ENCODE assay signal across 10 mouse cellular contexts in genomic region chr19:18716374-18716773, GRCm38 (mm10). TPM values are rescaled to one million over a fixed set of nuclear protein-coding genes. Genes with fewer than 3 reads are reported as not detected.
A peak's percentile ranks its signal among the peaks of the same experiment; 100 is the strongest.
DNase-seq lines count a peak whose midpoint lies in the region; ATAC-seq and TF ChIP-seq lines count a peak whose summit lies in the region.
"Had no signal": no experiment of that assay in that cellular context is flagged by ENCODE, and none has a peak within 500 bp of the region (broad histone marks: within the 10 kb centered on the region; RNA-seq: fewer than 3 reads in every experiment).

No protein-coding gene starts in this region.

- no peak overlapping the region for H3K27ac ChIP-seq in intestine, embryonic 14.5 days (ENCODE audit: low read depth)
- H3K27ac ChIP-seq in intestine, embryonic 16.5 days (ENCODE audit: low read length) = no peak overlapping the region
- H3K27ac ChIP-seq in midbrain, postnatal 0 days (ENCODE audit: low read depth, low read length) = no peak overlapping the region
- no peak overlapping the region for H3K27ac ChIP-seq in thymus, adult 2 months (ENCODE audit: control insufficient read depth, insufficient read depth, low read length)
- H3K27ac ChIP-seq: embryonic facial prominence, embryonic 12.5 days; neural tube, embryonic 12.5 days had no signal

- POLR2A ChIA-PET in Patski (lab: Charles Lee) = no interaction called here

- no peaks in the 10 kb centered on the region for H3K27me3 ChIP-seq in intestine, embryonic 14.5 days (replicated peaks; ENCODE audit: control insufficient read depth, insufficient read depth, low read length)
- H3K27me3 ChIP-seq in intestine, embryonic 16.5 days (replicated peaks; ENCODE audit: control insufficient read depth, insufficient read depth, low read length) = no peaks in the 10 kb centered on the region
- H3K27me3 ChIP-seq in Patski = no peaks in the 10 kb centered on the region
- H3K27me3 ChIP-seq in midbrain, postnatal 0 days (ENCODE audit: insufficient read depth, low read length) = no peaks in the 10 kb centered on the region
- H3K27me3 ChIP-seq in thymus, adult 2 months (ENCODE audit: control insufficient read depth, insufficient read depth, low read length) = no peaks in the 10 kb centered on the region
- H3K27me3 ChIP-seq: embryonic facial prominence, embryonic 12.5 days; neural tube, embryonic 12.5 days had no signal

- in situ Hi-C loops in Patski (cut with MboI; ENCODE audit: low pct_unique_long_range_greater_than_20kb) = loop anchor here (5.0 kb wide), 1 partner anchor 101 kb away; no protein-coding TSS in a partner anchor

- peak; percentile 76 for DNase-seq in intestine, embryonic 14.5 days (ENCODE audit: low spot score)
- peak; percentile 24 for DNase-seq in Patski (ENCODE audit: low read depth, low spot score)
- peak; percentile 69 to 82 for DNase-seq in cerebellum, postnatal 36 days
- peak; percentile 19 to 62 for DNase-seq in heart, adult 9 months (ENCODE audit: low spot score in 2 of 2)
- peak; percentile 13 to 78 for DNase-seq in layer of hippocampus, postnatal 25 days (ENCODE audit: extremely low spot score in 1 of 2, low spot score in 1 of 2)
- peak; percentile 74 for DNase-seq in midbrain, postnatal 0 days (ENCODE audit: low spot score)
- peak; percentile 70 for DNase-seq in thymus, adult 2 months

- no peaks in the 10 kb centered on the region for H3K9me3 ChIP-seq in intestine, embryonic 14.5 days (ENCODE audit: control insufficient read depth, low read length)
- no peaks in the 10 kb centered on the region for H3K9me3 ChIP-seq in intestine, embryonic 16.5 days (ENCODE audit: control insufficient read depth, low read length)
- H3K9me3 ChIP-seq in midbrain, postnatal 0 days (ENCODE audit: low read length) = no peaks in the 10 kb centered on the region
- H3K9me3 ChIP-seq: embryonic facial prominence, embryonic 12.5 days; neural tube, embryonic 12.5 days had no signal

- no peak overlapping the region for H3K4me2 ChIP-seq in intestine, embryonic 14.5 days (ENCODE audit: low read length)
- no peak overlapping the region for H3K4me2 ChIP-seq in intestine, embryonic 16.5 days (ENCODE audit: low read depth, low read length)
- H3K4me2 ChIP-seq in midbrain, postnatal 0 days (ENCODE audit: low read depth, low read length, poor library complexity, severe bottlenecking) = no peak overlapping the region
- H3K4me2 ChIP-seq: embryonic facial prominence, embryonic 12.5 days; neural tube, embryonic 12.5 days had no signal

- 38% methylated on average over 1 of the region's 1 CpGs for WGBS in intestine, embryonic 14.5 days
- 34% methylated on average over 1 of the region's 1 CpGs for WGBS in intestine, embryonic 16.5 days
- WGBS in midbrain, postnatal 0 days = 42% methylated on average over 1 of the region's 1 CpGs
- 45% methylated on average over 1 of the region's 1 CpGs for WGBS in thymus, adult 2 months

- ATAC-seq in intestine, embryonic 14.5 days (replicated peaks; ENCODE audit: low FRiP score, low TSS enrichment, low read depth) = no peak
- ATAC-seq in intestine, embryonic 16.5 days = no peak
- ATAC-seq in Patski = no peak
- no peak for ATAC-seq in midbrain, postnatal 0 days (ENCODE audit: low FRiP score)

- peaks cover 15% of the 10 kb centered on the region for H3K4me1 ChIP-seq in intestine, embryonic 14.5 days (replicated peaks; ENCODE audit: control insufficient read depth, insufficient read depth, low read length)
- H3K4me1 ChIP-seq in intestine, embryonic 16.5 days (ENCODE audit: control insufficient read depth, insufficient read depth, low read length) = peaks cover 10% of the 10 kb centered on the region
- H3K4me1 ChIP-seq in midbrain, postnatal 0 days (ENCODE audit: insufficient read depth, low read length) = 0 out of 2 replicates have a peak, but pooled peaks cover 10% of the 10 kb centered on the region
- H3K4me1 ChIP-seq in thymus, adult 2 months (replicated peaks; ENCODE audit: control insufficient read depth, insufficient read depth, low read length) = peaks cover 11% of the 10 kb centered on the region

- CTCF ChIA-PET in Patski (lab: Charles Lee) = interaction anchor here (0.6 to 2.4 kb wide), 6 partner anchors 34 to 118 kb away, joined by 3 to 6 read pairs (median 3); no protein-coding TSS in a partner anchor

- no peak overlapping the region for H3K9ac ChIP-seq in intestine, embryonic 14.5 days (ENCODE audit: low read length)
- H3K9ac ChIP-seq in intestine, embryonic 16.5 days (ENCODE audit: low read depth, low read length) = no peak overlapping the region
- no peak overlapping the region for H3K9ac ChIP-seq in midbrain, postnatal 0 days (replicated peaks; ENCODE audit: low read length, poor library complexity, severe bottlenecking)
- H3K9ac ChIP-seq: embryonic facial prominence, embryonic 12.5 days; neural tube, embryonic 12.5 days had no signal

- peaks cover 19% of the 10 kb centered on the region for H3K36me3 ChIP-seq in intestine, embryonic 14.5 days (ENCODE audit: control insufficient read depth, insufficient read depth, low read length)
- peaks cover 3% of the 10 kb centered on the region; the same call in 1 of the 2 replicates for H3K36me3 ChIP-seq in intestine, embryonic 16.5 days (ENCODE audit: control insufficient read depth, insufficient read depth, low read length)
- H3K36me3 ChIP-seq in midbrain, postnatal 0 days (ENCODE audit: insufficient read depth, low read length) = 0 out of 2 replicates have a peak, but pooled peaks cover 3% of the 10 kb centered on the region
- peaks cover 11% of the 10 kb centered on the region; the same call in 1 of the 2 replicates for H3K36me3 ChIP-seq in thymus, adult 2 months (ENCODE audit: control insufficient read depth, insufficient read depth, low read length)

- TF ChIP-seq CTCF in Patski (IDR thresholded peaks at IDR 0.05) = peak; percentile 79
- TF ChIP-seq CTCF in midbrain, postnatal 0 days (IDR thresholded peaks at IDR 0.05) = peak; percentile 88
- TF ChIP-seq CTCF in thymus, adult 2 months (IDR thresholded peaks at IDR 0.05; ENCODE audit: borderline replicate concordance, control insufficient read depth, extremely low read depth, insufficient read depth, low read length, poor library complexity) = no peak

- no peak overlapping the region for H3K4me3 ChIP-seq in intestine, embryonic 14.5 days (ENCODE audit: low read depth, low read length)
- no peak overlapping the region for H3K4me3 ChIP-seq in intestine, embryonic 16.5 days (ENCODE audit: low read length)
- H3K4me3 ChIP-seq in midbrain, postnatal 0 days (ENCODE audit: low read depth, low read length) = no peak overlapping the region
- H3K4me3 ChIP-seq in thymus, adult 2 months (ENCODE audit: control insufficient read depth, insufficient read depth, low read length) = no peak overlapping the region
- H3K4me3 ChIP-seq: embryonic facial prominence, embryonic 12.5 days; neural tube, embryonic 12.5 days had no signal

- no peak for TF ChIP-seq POLR2A in thymus, adult 2 months (IDR thresholded peaks at IDR 0.05; ENCODE audit: control insufficient read depth, extremely low read depth, insufficient read depth, low read length, poor library complexity)

RNA-seq across cellular contexts. Expression of gene D030056L22Rik, which starts 3.4 kb away (rescaled TPM):
- polyA plus RNA-seq in intestine, embryonic 14.5 days (2014; fragmentation: Nextera tagmentation; extraction: Ambion mirVana) = 34.1 and 34.3 TPM in 2 replicates
- 16.9 and 17.6 TPM in 2 replicates for polyA plus RNA-seq in intestine, embryonic 16.5 days (2015; fragmentation: Nextera tagmentation; extraction: Ambion mirVana)
- polyA plus RNA-seq in Patski (2021) = 51.9 TPM
- 10 to 100 TPM; 20.6 to 23.5 TPM for total RNA-seq in layer of hippocampus, postnatal 25 days (2021)
- 49.6 and 61.8 TPM in 2 replicates for total RNA-seq in midbrain, postnatal 0 days (2014; rRNA removed)
- 35.0 TPM in 2 replicates for polyA plus RNA-seq in midbrain, postnatal 0 days (2015; fragmentation: Nextera tagmentation; extraction: Ambion mirVana)
- polyA plus RNA-seq in thymus, adult 2 months (2012; rRNA removed) = 20.1 and 25.7 TPM in 2 replicates

RNA-seq across cellular contexts. Expression of gene Trpm6, which starts 33.4 kb away (rescaled TPM):
- 0.11 and 0.15 TPM in 2 replicates for polyA plus RNA-seq in intestine, embryonic 14.5 days (2014; fragmentation: Nextera tagmentation; extraction: Ambion mirVana)
- polyA plus RNA-seq in intestine, embryonic 16.5 days (2015; fragmentation: Nextera tagmentation; extraction: Ambion mirVana) = 0.07 and 0.11 TPM in 2 replicates
- 0.67 TPM for polyA plus RNA-seq in Patski (2021)
- total RNA-seq in layer of hippocampus, postnatal 25 days (2021) = under 1 TPM; 0.17 to 0.28 TPM
- total RNA-seq in midbrain, postnatal 0 days (2014; rRNA removed) = 0.38 TPM in 2 replicates
- 0.26 and 0.29 TPM in 2 replicates for polyA plus RNA-seq in midbrain, postnatal 0 days (2015; fragmentation: Nextera tagmentation; extraction: Ambion mirVana)
- 0.07 and 0.19 TPM in 2 replicates for polyA plus RNA-seq in thymus, adult 2 months (2012; rRNA removed)

RNA-seq across cellular contexts. Expression of gene Carnmt1, which starts 45.8 kb away (rescaled TPM):
- polyA plus RNA-seq in intestine, embryonic 14.5 days (2014; fragmentation: Nextera tagmentation; extraction: Ambion mirVana) = 23.6 and 27.8 TPM in 2 replicates
- polyA plus RNA-seq in intestine, embryonic 16.5 days (2015; fragmentation: Nextera tagmentation; extraction: Ambion mirVana) = 13.7 and 15.6 TPM in 2 replicates
- 17.5 TPM for polyA plus RNA-seq in Patski (2021)
- 10 to 100 TPM; 10.8 to 15.0 TPM for total RNA-seq in layer of hippocampus, postnatal 25 days (2021)
- 8.2 and 10.7 TPM in 2 replicates for total RNA-seq in midbrain, postnatal 0 days (2014; rRNA removed)
- polyA plus RNA-seq in midbrain, postnatal 0 days (2015; fragmentation: Nextera tagmentation; extraction: Ambion mirVana) = 9.8 and 11.5 TPM in 2 replicates
- polyA plus RNA-seq in thymus, adult 2 months (2012; rRNA removed) = 6.6 and 11.7 TPM in 2 replicates

Comparison
In these comparisons a context has a peak if more than half of its experiments do, and no peak if none do; other contexts are left out.
1. DNase-seq: peak in every context shown above with its lines; median percentile 76 in intestine, embryonic 14.5 days; 76 in cerebellum, postnatal 36 days; 74 in midbrain, postnatal 0 days; 70 in thymus, adult 2 months; 46 in layer of hippocampus, postnatal 25 days; 40 in heart, adult 9 months; 24 in Patski.